Mouse (Mus musculus) megakaryocyte, embryonic 14.5 days (primary cell): ENCODE measurements around the gene Arl14ep. TPM values are rescaled to one million over a fixed set of nuclear protein-coding genes. Genes with fewer than 3 reads are reported as not detected.
A peak's percentile ranks its signal among the peaks of the same experiment; 100 is the strongest.

ENCODE experiments used
- H3K27me3 ChIP-seq: replicated peaks from 2 replicates; pipeline ENCODE3; 2012; ENCODE audit warnings: inconsistent platforms
- H3K36me3 ChIP-seq: replicated peaks from 2 replicates; pipeline ENCODE3; 2012; ENCODE audit warnings: low read length, inconsistent platforms, mixed read lengths
- H3K4me1 ChIP-seq: 2 replicates; pipeline ENCODE4 v1.6.1; 2012; ENCODE audit warnings: inconsistent platforms
- H3K4me3 ChIP-seq: replicated peaks from 2 replicates; pipeline ENCODE3; 2012; ENCODE audit warnings: moderate library complexity, mild to moderate bottlenecking, inconsistent platforms
- H3K9me3 ChIP-seq: 2 replicates; pipeline ENCODE4 v1.6.1; 2012; ENCODE audit warnings: inconsistent platforms
- FLI1 ChIP-seq: IDR thresholded peaks from 2 replicates; pipeline ENCODE4 v1.6.1; 2012; ENCODE audit warnings: low read length, inconsistent platforms, mixed read lengths
- GATA1 ChIP-seq: IDR thresholded peaks from 3 replicates; pipeline ENCODE4 v1.6.1; 2012; ENCODE audit warnings: mixed read lengths, low read length, inconsistent platforms, borderline replicate concordance
- polyA plus RNA-seq: library from polyadenylated mRNA; stranded (reverse); fragments of >175 nt; gene quantifications from 2 replicates; pipeline ENCODE4 v1.2.3, GENCODE M21; 2012; ENCODE audit warnings: low replicate concordance; ENCODE audit not compliant: insufficient read depth

Arl14ep gene
- polyA plus RNA-seq, 1 experiment = 1.5 TPM

DNA sequence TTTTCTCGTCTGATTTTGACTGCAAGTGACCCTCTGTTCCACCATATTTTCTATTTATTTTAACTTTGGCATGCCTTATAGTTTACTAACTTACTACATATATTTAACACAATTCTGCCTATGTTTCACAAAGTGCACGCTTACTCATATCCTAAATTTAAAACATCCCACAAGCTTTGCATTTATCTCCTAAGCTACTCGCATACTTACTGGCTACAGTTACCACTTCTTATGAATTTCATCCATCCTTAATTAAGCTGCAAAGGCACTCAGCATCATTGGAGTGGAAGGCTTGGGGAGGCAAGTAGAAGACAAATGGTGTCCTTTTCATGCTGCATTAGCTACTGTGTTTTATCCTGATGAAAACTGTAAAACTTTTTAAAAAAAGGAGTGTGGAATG is 2.2 kb upstream of the Arl14ep start:
- Histone ChIP-seq H3K4me3 (no peak overlapping the region), H3K9me3 (no peaks in the 10 kb centered on the region), H3K36me3 (peaks cover 3% of the 10 kb centered on the region), H3K27me3 (no peaks in the 10 kb centered on the region), H3K4me1 (peaks cover 22% of the 10 kb centered on the region)
- TF ChIP-seq GATA1 (no peak), FLI1 (no peak)

DNA sequence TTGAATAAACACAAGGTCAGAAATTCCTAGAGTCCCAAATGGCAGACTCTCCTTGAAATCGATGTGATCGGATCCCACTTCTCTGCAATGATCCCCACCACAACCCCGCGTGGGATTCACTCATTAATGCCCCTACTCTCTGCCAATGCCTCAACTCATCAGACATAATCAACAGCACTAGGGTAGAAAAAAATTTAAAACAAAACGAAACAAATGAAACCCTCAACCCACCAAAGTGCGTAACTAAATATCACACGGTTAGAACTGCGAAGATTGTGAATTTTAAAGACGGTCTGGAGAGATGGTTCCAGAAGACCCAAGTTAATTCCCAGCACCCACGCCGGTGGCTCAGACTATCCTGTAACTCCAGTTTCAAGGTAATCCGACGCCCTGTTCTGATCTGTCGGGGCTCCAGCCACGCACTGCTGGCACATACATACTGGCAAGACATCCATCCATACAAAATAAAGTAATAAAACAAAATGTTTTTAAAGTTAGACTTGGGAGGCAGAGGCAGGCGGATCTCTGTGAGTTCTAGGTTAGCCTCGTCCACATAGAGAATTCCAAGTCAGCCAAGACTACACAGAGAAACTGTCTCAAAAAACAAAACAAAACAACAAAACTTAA is 779 bp downstream of the Arl14ep start:
- Histone ChIP-seq H3K4me3 (peak overlapping the region; percentile 99), H3K36me3 (peaks cover 21% of the 10 kb centered on the region)
- TF ChIP-seq GATA1 (no peak), FLI1 (no peak)

DNA sequence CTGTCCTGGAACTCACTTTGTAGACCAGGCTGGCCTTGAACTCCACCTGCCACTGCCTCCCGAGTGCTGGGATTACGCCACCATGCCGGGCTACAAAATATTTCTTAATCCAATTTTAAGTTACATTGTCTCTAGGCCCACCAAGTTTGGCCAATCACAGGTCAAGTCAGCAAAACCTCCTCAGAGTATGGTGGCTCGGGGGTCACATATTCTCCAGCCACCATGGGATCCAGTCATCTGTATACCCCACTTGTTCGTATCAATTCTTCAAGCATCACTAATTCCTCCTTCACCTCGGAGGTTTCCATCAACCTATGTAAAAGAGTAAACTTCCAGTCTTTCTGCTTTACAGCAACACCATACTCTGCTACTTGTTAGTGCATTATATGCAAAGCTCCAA is 1.4 kb downstream of the Arl14ep start:
- H3K4me3 ChIP-seq = peak overlapping the region; percentile 99
- H3K36me3 ChIP-seq = peaks cover 27% of the 10 kb centered on the region
- peaks cover 36% of the 10 kb centered on the region for H3K4me1 ChIP-seq
- TF ChIP-seq FLI1 = no peak
- TF ChIP-seq GATA1 = no peak
- H3K9me3 ChIP-seq = no peaks in the 10 kb centered on the region
- H3K27me3 ChIP-seq = no peaks in the 10 kb centered on the region

More for the DNA sequence above, 779 bp downstream of the Arl14ep start:
- Histone ChIP-seq H3K9me3 (no peaks in the 10 kb centered on the region), H3K27me3 (no peaks in the 10 kb centered on the region), H3K4me1 (peaks cover 36% of the 10 kb centered on the region)

DNA sequence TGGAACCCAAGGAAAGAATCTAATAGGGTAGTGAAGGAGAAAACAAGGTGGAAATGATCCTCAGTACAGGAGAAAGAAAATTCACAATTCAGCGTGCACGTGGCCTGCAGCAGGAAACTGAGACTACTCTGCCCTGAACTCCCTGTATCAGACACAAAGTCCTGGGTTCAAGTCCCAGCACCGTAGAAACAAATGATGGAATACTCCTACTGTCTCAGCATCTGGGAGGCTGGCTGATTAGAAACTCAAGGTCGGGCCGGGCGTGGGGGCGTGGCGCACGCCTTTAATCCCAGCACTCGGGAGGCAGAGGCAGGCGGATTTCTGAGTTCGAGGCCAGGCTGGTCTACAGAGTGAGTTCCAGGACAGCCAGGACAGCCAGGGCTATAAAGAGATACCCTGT is 3.3 kb downstream of the Arl14ep start:
- TF ChIP-seq GATA1 (no peak), FLI1 (no peak)
- Histone ChIP-seq H3K36me3 (peaks cover 44% of the 10 kb centered on the region), H3K9me3 (no peaks in the 10 kb centered on the region), H3K27me3 (no peaks in the 10 kb centered on the region), H3K4me3 (no peak overlapping the region), H3K4me1 (peaks cover 34% of the 10 kb centered on the region)

DNA sequence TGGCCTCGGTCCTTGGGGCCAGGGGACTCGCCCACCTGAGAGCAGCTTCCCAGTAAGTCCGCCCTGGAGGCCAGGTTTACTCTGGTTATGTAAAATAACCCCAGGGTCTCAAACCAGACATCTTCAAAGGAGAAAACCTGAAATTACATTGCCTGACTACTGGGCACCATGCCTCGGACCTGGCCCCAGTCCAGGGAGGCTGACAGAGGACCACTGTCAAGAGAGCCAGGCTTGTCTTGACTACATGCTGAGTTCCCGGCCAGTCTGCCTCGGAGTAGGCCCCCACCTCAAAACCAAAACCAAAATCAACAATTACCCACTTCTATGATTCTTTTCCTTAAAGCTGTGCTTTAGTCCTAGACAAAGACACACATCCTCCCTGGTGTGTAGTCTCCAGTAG is 5.9 kb downstream of the Arl14ep start:
- Histone ChIP-seq H3K36me3 (peaks cover 71% of the 10 kb centered on the region), H3K27me3 (no peaks in the 10 kb centered on the region), H3K4me1 (peaks cover 29% of the 10 kb centered on the region), H3K9me3 (no peaks in the 10 kb centered on the region), H3K4me3 (no peak overlapping the region)
- TF ChIP-seq GATA1 = no peak
- no peak for TF ChIP-seq FLI1

DNA sequence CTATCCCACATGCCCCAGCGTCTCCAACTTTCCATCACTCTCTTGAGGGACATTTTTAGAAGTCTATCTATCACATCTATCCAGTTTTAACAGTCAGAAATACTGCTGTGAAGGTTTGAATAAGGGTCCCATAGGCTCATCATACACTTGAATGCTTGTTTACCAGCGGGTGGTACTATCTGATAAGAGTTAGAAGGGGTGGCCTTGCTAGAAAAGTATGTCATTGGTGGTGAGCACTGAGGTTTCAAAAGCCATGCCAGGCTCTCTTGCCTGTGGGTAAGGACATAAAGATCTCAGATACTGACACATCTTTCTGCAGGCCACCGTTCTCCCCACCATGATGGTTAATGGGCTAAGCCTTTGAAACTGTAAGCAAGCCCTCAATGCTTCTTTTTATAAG is 10.7 kb downstream of the Arl14ep start:
- Histone ChIP-seq H3K9me3 (no peaks in the 10 kb centered on the region), H3K4me3 (no peak overlapping the region), H3K27me3 (no peaks in the 10 kb centered on the region), H3K4me1 (no peaks in the 10 kb centered on the region), H3K36me3 (peaks cover 72% of the 10 kb centered on the region)
- TF ChIP-seq GATA1 = no peak
- no peak for TF ChIP-seq FLI1

DNA sequence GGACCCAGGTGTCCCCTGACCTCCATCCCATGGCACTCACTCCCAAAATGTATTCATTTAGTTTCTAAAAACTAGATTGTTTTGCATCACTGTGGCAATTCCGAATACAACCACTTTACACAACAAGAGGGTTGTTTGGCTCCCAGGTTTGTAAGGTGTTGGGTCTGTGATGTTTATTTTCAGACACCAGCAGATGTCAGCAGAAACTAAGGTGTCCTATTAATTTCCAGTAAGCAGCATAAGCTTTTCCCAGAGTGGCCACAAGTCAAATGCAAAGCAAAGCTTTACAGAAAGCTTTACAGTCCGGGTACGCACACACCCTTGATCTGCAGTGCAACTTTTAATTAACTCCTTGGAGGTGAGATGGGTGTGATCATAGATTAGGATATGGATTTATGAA is 12.6 kb downstream of the Arl14ep start:
- Histone ChIP-seq H3K4me3 (no peak overlapping the region), H3K4me1 (no peaks in the 10 kb centered on the region), H3K9me3 (no peaks in the 10 kb centered on the region), H3K27me3 (no peaks in the 10 kb centered on the region), H3K36me3 (peaks cover 53% of the 10 kb centered on the region)
- no peak for TF ChIP-seq FLI1
- no peak for TF ChIP-seq GATA1

DNA sequence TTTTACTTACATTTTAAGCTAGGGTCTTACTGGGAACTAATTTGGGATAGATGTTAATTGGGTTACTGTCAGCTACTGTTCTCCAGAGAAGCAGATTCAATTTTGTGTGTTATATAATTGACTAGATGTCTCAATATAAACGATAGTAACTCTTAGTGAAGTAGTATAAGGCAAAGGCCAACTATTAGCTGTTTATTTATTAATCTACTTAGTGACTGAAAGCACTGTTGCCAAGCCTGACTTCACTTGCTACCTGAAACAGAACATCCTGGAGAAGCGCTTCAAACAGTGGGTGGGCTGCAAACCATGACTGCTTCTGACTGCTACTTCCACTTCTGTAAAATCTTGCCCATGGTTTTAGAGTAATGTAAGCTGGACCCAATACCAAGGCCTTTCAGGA is 13.2 kb downstream of the Arl14ep start:
- TF ChIP-seq FLI1 (no peak), GATA1 (no peak)
- Histone ChIP-seq H3K4me3 (no peak overlapping the region), H3K9me3 (no peaks in the 10 kb centered on the region), H3K27me3 (no peaks in the 10 kb centered on the region), H3K36me3 (peaks cover 48% of the 10 kb centered on the region), H3K4me1 (no peaks in the 10 kb centered on the region)

DNA sequence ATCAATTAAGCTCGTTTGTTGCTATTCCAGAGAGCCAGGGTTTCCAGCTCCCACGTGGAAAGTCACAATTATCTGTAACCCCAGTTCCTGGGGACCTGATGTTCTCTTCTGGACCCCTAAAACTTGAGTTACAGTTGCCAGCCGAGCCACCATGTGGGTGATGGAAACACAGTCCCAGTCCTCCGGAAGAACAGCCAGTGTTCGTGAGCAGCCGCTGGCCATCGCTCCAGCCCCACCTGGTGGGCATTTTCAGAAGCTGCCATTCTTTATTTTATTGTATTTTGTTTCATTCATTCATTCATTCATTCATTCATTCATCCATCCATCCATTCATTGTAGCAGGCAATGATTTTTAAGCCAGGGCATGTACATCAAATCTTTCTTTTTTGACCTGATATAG is 14.0 kb downstream of the Arl14ep start:
- Histone ChIP-seq H3K36me3 (peaks cover 40% of the 10 kb centered on the region), H3K4me3 (no peak overlapping the region), H3K9me3 (no peaks in the 10 kb centered on the region), H3K27me3 (no peaks in the 10 kb centered on the region), H3K4me1 (0 out of 2 replicates have a peak, but pooled peaks cover 3% of the 10 kb centered on the region)
- TF ChIP-seq GATA1 (no peak), FLI1 (no peak)

DNA sequence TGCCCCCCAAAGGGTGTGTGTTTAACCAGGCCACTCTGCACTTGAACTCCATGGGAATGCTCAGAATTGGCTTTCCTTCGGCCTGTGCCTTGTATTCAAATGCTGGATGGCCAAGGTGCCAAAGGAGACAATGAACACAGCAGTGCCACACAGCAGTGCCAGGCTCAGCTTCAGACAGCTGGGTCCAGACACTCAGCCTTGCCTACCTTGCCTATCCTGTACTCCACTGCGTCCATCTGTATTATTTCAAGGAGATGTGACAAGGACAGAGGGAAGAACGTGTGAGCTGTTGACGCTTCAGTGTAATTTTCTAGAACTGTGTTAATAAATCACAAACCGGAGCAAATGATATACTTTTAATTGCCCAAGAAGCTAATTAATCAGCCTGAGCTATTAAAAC is 14.8 kb downstream of the Arl14ep start:
- no peak for TF ChIP-seq GATA1
- TF ChIP-seq FLI1 = no peak
- peaks cover 31% of the 10 kb centered on the region for H3K36me3 ChIP-seq
- no peaks in the 10 kb centered on the region for H3K9me3 ChIP-seq
- peak overlapping the region; percentile 17 for H3K4me3 ChIP-seq
- no peaks in the 10 kb centered on the region for H3K27me3 ChIP-seq
- H3K4me1 ChIP-seq = 0 out of 2 replicates have a peak, but pooled peaks cover 3% of the 10 kb centered on the region

DNA sequence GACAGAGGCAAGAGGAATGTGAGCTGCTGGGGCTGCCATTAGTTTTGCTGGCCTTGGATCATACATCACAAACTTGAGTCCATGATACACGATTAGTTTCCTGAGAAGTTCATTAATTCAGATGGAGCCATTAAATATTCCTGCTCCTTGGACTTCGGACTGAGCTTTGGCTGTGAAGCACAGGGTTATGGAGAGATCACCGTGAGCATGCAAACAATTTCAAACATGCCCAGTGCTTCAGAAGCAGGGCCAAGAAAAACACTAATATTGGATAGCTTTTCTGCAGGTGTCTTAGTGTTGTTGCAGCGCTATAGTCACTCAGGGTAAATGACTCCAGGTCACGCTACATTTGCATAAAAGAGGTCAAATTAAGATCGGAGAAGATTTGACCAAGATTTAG is 15.3 kb downstream of the Arl14ep start:
- Histone ChIP-seq H3K4me1 (peaks cover 6% of the 10 kb centered on the region; the same call in 1 of the 2 replicates), H3K9me3 (no peaks in the 10 kb centered on the region), H3K36me3 (peaks cover 27% of the 10 kb centered on the region), H3K4me3 (no peak overlapping the region), H3K27me3 (no peaks in the 10 kb centered on the region)
- TF ChIP-seq FLI1 (no peak), GATA1 (no peak)
